Mouse (Mus musculus): ENCODE data around the gene Spi1.

- TF ChIP-seq CTCF (IDR thresholded peaks at IDR 0.05; ENCODE audit: borderline replicate concordance, insufficient read depth, low read depth, low read length) (no peak), POLR2A (IDR thresholded peaks at IDR 0.05; ENCODE audit: borderline replicate concordance, insufficient read depth, low read length) (no peak)
Observed at GRCm38 (mm10) chr2:91136513-91137412, 54.6 kb downstream of the Spi1 start.
